ENCODE assay signal across 27 mouse cellular contexts in genomic region chr4:128712941-128713340, GRCm38 (mm10). TPM values are rescaled to one million over a fixed set of nuclear protein-coding genes. Genes with fewer than 3 reads are reported as not detected.
DNase-seq lines count a peak whose midpoint lies in the region; ATAC-seq and TF ChIP-seq lines count a peak whose summit lies in the region.
"Had no signal": no experiment of that assay in that cellular context is flagged by ENCODE, and none has a peak within 500 bp of the region (broad histone marks: within the 10 kb centered on the region; RNA-seq: fewer than 3 reads in every experiment).

No protein-coding gene starts in this region.

- no peak for TF ChIP-seq POLR2A in CH12.LX (IDR thresholded peaks at IDR 0.05; ENCODE audit: low read depth, low read length)
- no peak for TF ChIP-seq POLR2A in embryonic fibroblast, embryonic 13.5 days (IDR thresholded peaks at IDR 0.05; ENCODE audit: low read depth, low read length)

- no peak for TF ChIP-seq EP300 in CH12.LX (IDR thresholded peaks at IDR 0.05; ENCODE audit: low read length)

- peaks cover 32% of the 10 kb centered on the region for H3K27me3 ChIP-seq in forebrain, embryonic 10.5 days (ENCODE audit: poor library complexity, severe bottlenecking)
- no peaks in the 10 kb centered on the region for H3K27me3 ChIP-seq in forebrain, embryonic 14.5 days (replicated peaks; ENCODE audit: control insufficient read depth, insufficient read depth, low read length)
- H3K27me3 ChIP-seq in CH12.LX (replicated peaks) = no peaks in the 10 kb centered on the region
- H3K27me3 ChIP-seq: limb, embryonic 13.5 days; stomach, embryonic 15.5 days had no signal

- H3K36me3 ChIP-seq in forebrain, embryonic 10.5 days (replicated peaks) = no peaks in the 10 kb centered on the region
- H3K36me3 ChIP-seq in forebrain, embryonic 14.5 days (ENCODE audit: control insufficient read depth, insufficient read depth, low read length) = 0 out of 2 replicates have a peak, but pooled peaks cover 6% of the 10 kb centered on the region
- H3K36me3 ChIP-seq in CH12.LX (replicated peaks in 1 of 2; ENCODE audit: control insufficient read depth in 1 of 2, insufficient read depth in 1 of 2, low read length in 1 of 2) = peaks cover 3 to 40% of the 10 kb centered on the region in 2 experiments
- H3K36me3 ChIP-seq: heart, embryonic 15.5 days; liver, embryonic 12.5 days; stomach, embryonic 15.5 days had no signal

- no peak for TF ChIP-seq CTCF in layer of hippocampus, adult 2 months (conservative IDR thresholded peaks at IDR 0.05)
- TF ChIP-seq CTCF in CH12.LX (conservative IDR thresholded peaks at IDR 0.05 in 1 of 2, IDR thresholded peaks at IDR 0.05 in 1 of 2; ENCODE audit: low read depth in 2 of 2, low read length in 2 of 2) = no peak
- TF ChIP-seq CTCF in embryonic fibroblast, embryonic 13.5 days (IDR thresholded peaks at IDR 0.05; ENCODE audit: borderline replicate concordance, insufficient read depth, low read length) = no peak

- 81% methylated on average over 6 of the region's 6 CpGs for WGBS in forebrain, embryonic 10.5 days
- WGBS in forebrain, embryonic 14.5 days = 80% methylated on average over 6 of the region's 6 CpGs

- H3K4me1 ChIP-seq in forebrain, embryonic 10.5 days = peaks cover 92% of the 10 kb centered on the region
- peaks cover 46% of the 10 kb centered on the region for H3K4me1 ChIP-seq in forebrain, embryonic 14.5 days (ENCODE audit: control insufficient read depth, insufficient read depth, low read length)
- peaks cover 13 to 41% of the 10 kb centered on the region in 2 experiments for H3K4me1 ChIP-seq in CH12.LX (ENCODE audit: control insufficient read depth in 1 of 2, insufficient read depth in 2 of 2)
- H3K4me1 ChIP-seq in embryonic fibroblast, embryonic 13.5 days (ENCODE audit: control insufficient read depth, insufficient read depth, low read length) = 0 out of 2 replicates have a peak, but pooled peaks cover 4% of the 10 kb centered on the region

- no peaks in the 10 kb centered on the region for H3K79me2 ChIP-seq in CH12.LX (replicated peaks; ENCODE audit: control insufficient read depth, extremely low read depth, insufficient read depth, poor library complexity, severe bottlenecking)

- ATAC-seq in forebrain, embryonic 14.5 days = no peak
- ATAC-seq: CD4-positive, CD25-positive, alpha-beta regulatory T cell, adult 4 months; forebrain, postnatal 0 days; liver, embryonic 12.5 days had no signal

- in situ Hi-C loops in CH12.LX (cut with MboI; ENCODE audit: low pct_ligation_motif_present, low pct_unique_long_range_greater_than_20kb, low sequenced_read_pairs) = loop anchor here (10.0 kb wide), 3 partner anchors 142 to 372 kb away; no protein-coding TSS in a partner anchor

- TF ChIP-seq RAD21 in CH12.LX (IDR thresholded peaks at IDR 0.05; ENCODE audit: low read depth, low read length) = no peak

- H3K27ac ChIP-seq in forebrain, embryonic 10.5 days = peak overlapping the region; percentile 87
- no peak overlapping the region for H3K27ac ChIP-seq in forebrain, embryonic 14.5 days (ENCODE audit: low read depth, low read length)
- 0 out of 2 replicates have a peak overlapping the region, but pooled peaks have one; percentile 5 for H3K27ac ChIP-seq in layer of hippocampus, adult 2 months
- H3K27ac ChIP-seq in CH12.LX (ENCODE audit: insufficient read depth, low read depth) = no peak overlapping the region
- H3K27ac ChIP-seq in embryonic fibroblast, embryonic 13.5 days (ENCODE audit: insufficient read depth, low read length) = peak overlapping the region; percentile 87
- H3K27ac ChIP-seq: heart, adult 2 months; heart, embryonic 15.5 days; hindbrain, embryonic 14.5 days; limb, embryonic 13.5 days; liver, embryonic 12.5 days had no signal

- DNase-seq in forebrain, embryonic 10.5 days (ENCODE audit: extremely low spot score, low spot score) = no peak
- no peak for DNase-seq in forebrain, embryonic 14.5 days (ENCODE audit: low spot score)
- DNase-seq in layer of hippocampus, adult 2 months (ENCODE audit: low spot score in 2 of 2) = no peak
- DNase-seq in layer of hippocampus, adult 9-11 months = no peak
- no peak for DNase-seq in CH12.LX (ENCODE audit: extremely low read depth)
- no peak for DNase-seq in testis, postnatal 14 days (ENCODE audit: low spot score)
- DNase-seq in adrenal gland, adult (ENCODE audit: inconsistent age in 2 of 2, low spot score in 1 of 2) = no peak
- DNase-seq: adrenal gland, adult 8-10 months; cerebellum, adult 18-20 months; forebrain, postnatal 0 days; gastrocnemius, postnatal 36 days; heart, adult 2 months; heart, postnatal 36 days; layer of hippocampus, postnatal 36 days; lung, adult 18-20 months; lung, postnatal 10 days; retina, postnatal 1 day; right cerebral cortex, postnatal 4 days; thymus, adult 2 months had no signal

- dilution Hi-C loops in CH12.LX (cut with MboI; ENCODE audit: extremely low pct_ligation_motif_present, extremely low pct_unique_long_range_greater_than_20kb, low sequenced_read_pairs) = no loop called here

- no peaks in the 10 kb centered on the region for H3K9me3 ChIP-seq in forebrain, embryonic 10.5 days
- H3K9me3 ChIP-seq in forebrain, embryonic 14.5 days (replicated peaks; ENCODE audit: control insufficient read depth, low read length) = no peaks in the 10 kb centered on the region
- H3K9me3 ChIP-seq in CH12.LX (replicated peaks; ENCODE audit: low read length) = no peaks in the 10 kb centered on the region
- H3K9me3 ChIP-seq: heart, embryonic 15.5 days; limb, embryonic 13.5 days; liver, embryonic 12.5 days; stomach, embryonic 15.5 days had no signal

- H3K4me3 ChIP-seq in forebrain, embryonic 10.5 days = no peak overlapping the region
- H3K4me3 ChIP-seq in forebrain, embryonic 14.5 days (ENCODE audit: low read depth, low read length) = no peak overlapping the region
- H3K4me3 ChIP-seq in layer of hippocampus, adult 2 months = no peak overlapping the region
- H3K4me3 ChIP-seq in CH12.LX (replicated peaks in 1 of 3; ENCODE audit: low read depth in 2 of 3, low read length in 2 of 3, poor library complexity in 1 of 3) = peak overlapping the region in 2 of 3 experiments; percentile 73 to 83
- H3K4me3 ChIP-seq in embryonic fibroblast, embryonic 13.5 days (ENCODE audit: insufficient read depth, low read length) = no peak overlapping the region
- H3K4me3 ChIP-seq: heart, adult 2 months; heart, embryonic 15.5 days; limb, embryonic 13.5 days; stomach, embryonic 15.5 days had no signal

- H3K4me2 ChIP-seq in forebrain, embryonic 14.5 days (ENCODE audit: low read length) = no peak overlapping the region
- peak overlapping the region; percentile 58; the same call in 1 of the 2 replicates for H3K4me2 ChIP-seq in CH12.LX (ENCODE audit: insufficient read depth, low read depth, poor library complexity, severe bottlenecking)
- H3K4me2 ChIP-seq: hindbrain, embryonic 14.5 days had no signal

- H3K9ac ChIP-seq in forebrain, embryonic 14.5 days (ENCODE audit: low read length) = no peak overlapping the region
- H3K9ac ChIP-seq in CH12.LX (ENCODE audit: insufficient read depth, low read depth) = peak overlapping the region; percentile 58; the same call in 1 of the 2 replicates
- H3K9ac ChIP-seq: forebrain, postnatal 0 days; heart, embryonic 15.5 days; hindbrain, embryonic 14.5 days; limb, embryonic 13.5 days had no signal

TF ChIP-seq in CH12.LX, 34 proteins besides CTCF, POLR2A, EP300 and RAD21:
- TF ChIP-seq ETS1 (conservative IDR thresholded peaks at IDR 0.05; ENCODE audit: low read depth, low read length) (no peak), CHD2 (IDR thresholded peaks at IDR 0.05; ENCODE audit: low read length) (no peak), NRF1 (IDR thresholded peaks at IDR 0.05; ENCODE audit: low read depth, low read length) (no peak), POLR2AphosphoS2 (IDR thresholded peaks at IDR 0.05; ENCODE audit: low read depth, low read length) (no peak), MAZ (IDR thresholded peaks at IDR 0.05; ENCODE audit: low read depth, low read length) (no peak), PAX5 (IDR thresholded peaks at IDR 0.05; ENCODE audit: low read length) (no peak), JUND (conservative IDR thresholded peaks at IDR 0.05; ENCODE audit: low read depth, low read length) (no peak), ELF1 (IDR thresholded peaks at IDR 0.05; ENCODE audit: low read depth, low read length) (no peak), UBTF (IDR thresholded peaks at IDR 0.05; ENCODE audit: low read depth, low read length) (no peak), CHD1 (IDR thresholded peaks at IDR 0.05; ENCODE audit: low read depth, low read length) (no peak)

RNA-seq across cellular contexts. Expression of gene A3galt2, which starts 42.2 kb away (rescaled TPM):
- 0.07 and 0.17 TPM in 2 replicates for polyA plus RNA-seq in forebrain, embryonic 10.5 days (2016; fragmentation: Nextera tagmentation; extraction: Ambion mirVana)
- 0.27 and 0.38 TPM in 2 replicates for polyA plus RNA-seq in forebrain, embryonic 14.5 days (2014; fragmentation: Nextera tagmentation; extraction: Ambion mirVana)
- under 1 TPM; 0.20 to 0.26 TPM for total RNA-seq in layer of hippocampus, adult 2 months (2021)
- 0.04 TPM in 2 replicates for total RNA-seq in CH12.LX (2012; rRNA removed)
- not detected in 2 replicates for total RNA-seq in CH12.LX (2014; rRNA removed)
- polyA plus RNA-seq in CH12.LX (2012; ENCODE audit: insufficient read length, low read depth) = 0.07 and 0.11 TPM in 2 replicates
- 0.40 TPM in 1 of 2 replicates, not detected in the other for polyA plus RNA-seq in embryonic fibroblast, embryonic 13.5 days (2011; ENCODE audit: insufficient read length, low read depth, missing spikeins)
- total RNA-seq: gastrocnemius, adult 18-20 months had no signal
- polyA plus RNA-seq: heart, embryonic 15.5 days had no signal

RNA-seq across cellular contexts. Expression of gene Phc2, which starts 58.4 kb away (rescaled TPM):
- 23.3 and 23.4 TPM in 2 replicates for polyA plus RNA-seq in forebrain, embryonic 10.5 days (2016; fragmentation: Nextera tagmentation; extraction: Ambion mirVana)
- 33.1 and 35.3 TPM in 2 replicates for polyA plus RNA-seq in forebrain, embryonic 14.5 days (2014; fragmentation: Nextera tagmentation; extraction: Ambion mirVana)
- 10 to 100 TPM; 85.4 to 91.3 TPM for total RNA-seq in layer of hippocampus, adult 2 months (2021)
- total RNA-seq in CH12.LX (2012; rRNA removed) = 29.6 and 32.7 TPM in 2 replicates
- 23.5 and 24.1 TPM in 2 replicates for total RNA-seq in CH12.LX (2014; rRNA removed)
- polyA plus RNA-seq in CH12.LX (2012; ENCODE audit: insufficient read length, low read depth) = 53.2 and 56.1 TPM in 2 replicates
- polyA plus RNA-seq in embryonic fibroblast, embryonic 13.5 days (2011; ENCODE audit: insufficient read length, low read depth, missing spikeins) = 69.9 and 73.2 TPM in 2 replicates

Comparison
In these comparisons a context has a peak if more than half of its experiments do, and no peak if none do; other contexts are left out.
1. H3K27ac ChIP-seq: peak in forebrain, embryonic 10.5 days (single experiment), layer of hippocampus, adult 2 months (single experiment) and embryonic fibroblast, embryonic 13.5 days (single experiment); none in forebrain, embryonic 14.5 days (single experiment) and CH12.LX (single experiment).
2. H3K4me3 ChIP-seq: peak in CH12.LX (2 of 3); none in forebrain, embryonic 10.5 days (single experiment), forebrain, embryonic 14.5 days (single experiment), layer of hippocampus, adult 2 months (single experiment) and embryonic fibroblast, embryonic 13.5 days (single experiment).